Mouse (Mus musculus) layer of hippocampus, adult 18-20 months (tissue): ENCODE results near the gene A430078G23Rik. TPM values are rescaled to one million over a fixed set of nuclear protein-coding genes. Genes with fewer than 3 reads are reported as not detected.
"Not testable (repeated sequence)": the region's sequence is repeated elsewhere in the genome, so short reads cannot be mapped to it uniquely, and the experiment has no call there.

ENCODE experiments used
- DNase-seq, 2 experiments: peaks; one replicate each; pipeline ENCODE4 v3.0.0; 2022; ENCODE audit warnings: low spot score in 2 of 2
- long read RNA-seq: library from polyadenylated mRNA; stranded (forward); transcript quantifications from one replicate; pipeline ENCODE4 v2.0.0, GENCODE M21; 2021
- total RNA-seq, 2 experiments: library from RNA; stranded (reverse); gene quantifications; 2 replicates each; pipeline ENCODE4 v1.2.3; 2021

A430078G23Rik gene
- total RNA-seq = not detected
- long read RNA-seq = 0 reads

GRCm38 (mm10) chr8:3353189-3353810 is at the start of gene A430078G23Rik:
TSS of gene A430078G23Rik (plus strand) at chr8:3353415.
- DNase-seq = no peak

GRCm38 (mm10) chr8:3308205-3308800 is 44.9 kb upstream of the A430078G23Rik start:
- DNase-seq = peak in 1 of 2 experiments; percentile 5

- no peak for DNase-seq
Measured at GRCm38 (mm10) chr8:3309636-3310035, 43.6 kb upstream of the A430078G23Rik start.

GRCm38 (mm10) chr8:3311482-3311881 is 41.7 kb upstream of the A430078G23Rik start:
- DNase-seq = no peak

- DNase-seq = not testable (repeated sequence)
Measured at GRCm38 (mm10) chr8:3313417-3313816, 39.8 kb upstream of the A430078G23Rik start.

GRCm38 (mm10) chr8:3313843-3314242 is 39.4 kb upstream of the A430078G23Rik start:
- no peak for DNase-seq

- DNase-seq = no peak
Measured at GRCm38 (mm10) chr8:3314345-3314744, 38.9 kb upstream of the A430078G23Rik start.

GRCm38 (mm10) chr8:3316585-3316984 is 36.6 kb upstream of the A430078G23Rik start:
- DNase-seq = no peak

- DNase-seq = not testable (repeated sequence)
Measured at GRCm38 (mm10) chr8:3319267-3319666, 33.9 kb upstream of the A430078G23Rik start.

- no peak for DNase-seq
Measured at GRCm38 (mm10) chr8:3324253-3324652, 29.0 kb upstream of the A430078G23Rik start.

GRCm38 (mm10) chr8:3327056-3327455 is 26.2 kb upstream of the A430078G23Rik start:
- DNase-seq = no peak

- no peak for DNase-seq
Measured at GRCm38 (mm10) chr8:3327538-3328245, 25.5 kb upstream of the A430078G23Rik start.

- peak in 1 of 2 experiments; percentile 69 for DNase-seq
Measured at GRCm38 (mm10) chr8:3330662-3331061, 22.6 kb upstream of the A430078G23Rik start.

- no peak for DNase-seq
Measured at GRCm38 (mm10) chr8:3331692-3332091, 21.5 kb upstream of the A430078G23Rik start.

- no peak for DNase-seq
Measured at GRCm38 (mm10) chr8:3335881-3336280, 17.3 kb upstream of the A430078G23Rik start.

GRCm38 (mm10) chr8:3336658-3337524 is 16.3 kb upstream of the A430078G23Rik start:
- DNase-seq = peak; percentile 11 to 45

- DNase-seq = not testable (repeated sequence)
Measured at GRCm38 (mm10) chr8:3337525-3337824, 15.7 kb upstream of the A430078G23Rik start.

- no peak for DNase-seq
Measured at GRCm38 (mm10) chr8:3337971-3338370, 15.2 kb upstream of the A430078G23Rik start.

GRCm38 (mm10) chr8:3340711-3341110 is 12.5 kb upstream of the A430078G23Rik start:
- not testable (repeated sequence) for DNase-seq

GRCm38 (mm10) chr8:3345337-3345736 is 7.9 kb upstream of the A430078G23Rik start:
- no peak for DNase-seq

GRCm38 (mm10) chr8:3346691-3347413 is 6.4 kb upstream of the A430078G23Rik start:
- DNase-seq = no peak
